ENCODE assay signal across 17 mouse cellular contexts in genomic region chr2:32218541-32219334, GRCm38 (mm10). TPM values are rescaled to one million over a fixed set of nuclear protein-coding genes. Genes with fewer than 3 reads are reported as not detected.
A peak's percentile ranks its signal among the peaks of the same experiment; 100 is the strongest.
DNase-seq lines count a peak whose midpoint lies in the region; TF ChIP-seq lines count a peak whose summit lies in the region.
"Had no signal": no experiment of that assay in that cellular context is flagged by ENCODE, and none has a peak within 500 bp of the region (broad histone marks: within the 10 kb centered on the region; RNA-seq: fewer than 3 reads in every experiment).

No protein-coding gene starts in this region.

- no peak overlapping the region for H3K27ac ChIP-seq in heart, embryonic 10.5 days
- H3K27ac ChIP-seq in liver, adult 2 months (replicated peaks; ENCODE audit: insufficient read depth, low read depth, low read length) = no peak overlapping the region
- H3K27ac ChIP-seq: embryonic facial prominence, embryonic 13.5 days; forebrain, embryonic 10.5 days; hindbrain, postnatal 0 days; midbrain, embryonic 12.5 days; stomach, embryonic 15.5 days had no signal

- DNase-seq in cerebellum, adult 11-12 months = peak; percentile 27
- no peak for DNase-seq in cerebellum, postnatal 4 days (ENCODE audit: low spot score in 2 of 2)
- peak; percentile 26 to 69 for DNase-seq in heart, adult 18-20 months
- DNase-seq in heart, embryonic 10.5 days (ENCODE audit: low spot score) = no peak
- DNase-seq in liver, adult 2 months (ENCODE audit: extremely low read depth, low read depth, low spot score) = peak; percentile 10
- DNase-seq in liver = no peak
- peak; percentile 82 to 84 for DNase-seq in kidney, postnatal 36 days
- no peak for DNase-seq in gastrocnemius, postnatal 4 days (ENCODE audit: low spot score in 2 of 2)
- DNase-seq: lung, adult 18-20 months; lung, postnatal 36 days; right cerebral cortex, adult 18-20 months had no signal

- no peaks in the 10 kb centered on the region for H3K4me1 ChIP-seq in heart, embryonic 10.5 days
- H3K4me1 ChIP-seq in liver, adult 2 months (ENCODE audit: control insufficient read depth, insufficient read depth, low read length) = no peaks in the 10 kb centered on the region
- H3K4me1 ChIP-seq: embryonic facial prominence, embryonic 13.5 days; forebrain, embryonic 10.5 days; midbrain, embryonic 12.5 days; stomach, embryonic 15.5 days had no signal

- H3K27me3 ChIP-seq in heart, embryonic 10.5 days (ENCODE audit: insufficient read depth, poor library complexity, severe bottlenecking) = no peaks in the 10 kb centered on the region
- no peaks in the 10 kb centered on the region for H3K27me3 ChIP-seq in liver, adult 2 months (ENCODE audit: control insufficient read depth, insufficient read depth, low read length)
- H3K27me3 ChIP-seq: embryonic facial prominence, embryonic 13.5 days; midbrain, embryonic 12.5 days; stomach, embryonic 15.5 days had no signal

- WGBS in heart, embryonic 10.5 days = 83% methylated on average over 11 of the region's 11 CpGs
- WGBS in liver, adult 2 months = 88% methylated on average over 11 of the region's 11 CpGs

- no peaks in the 10 kb centered on the region for H3K9me3 ChIP-seq in heart, embryonic 10.5 days
- H3K9me3 ChIP-seq: embryonic facial prominence, embryonic 13.5 days; forebrain, embryonic 10.5 days; G1E; midbrain, embryonic 12.5 days; stomach, embryonic 15.5 days had no signal

- H3K9ac ChIP-seq in liver, adult 2 months (ENCODE audit: low read depth, low read length) = no peak overlapping the region
- H3K9ac ChIP-seq: embryonic facial prominence, embryonic 13.5 days; midbrain, embryonic 12.5 days; stomach, embryonic 15.5 days had no signal

- no peak for TF ChIP-seq CTCF in liver, adult 2 months (IDR thresholded peaks at IDR 0.05; ENCODE audit: low read depth, low read length)

- no peak for TF ChIP-seq POLR2A in liver, adult 2 months (IDR thresholded peaks at IDR 0.05; ENCODE audit: extremely low read depth, insufficient read depth, low read length)

- peaks cover 100% of the 10 kb centered on the region for H3K36me3 ChIP-seq in heart, embryonic 10.5 days
- H3K36me3 ChIP-seq in liver, adult 2 months (ENCODE audit: control insufficient read depth, insufficient read depth, low read length) = peaks cover 31% of the 10 kb centered on the region; the same call in 1 of the 2 replicates

- no peaks in the 10 kb centered on the region for H3K79me2 ChIP-seq in liver, adult 2 months (ENCODE audit: control insufficient read depth, insufficient read depth, low read length)

- no peak overlapping the region for H3K4me3 ChIP-seq in heart, embryonic 10.5 days
- H3K4me3 ChIP-seq in liver, adult 2 months (ENCODE audit: insufficient read depth, low read depth, low read length) = no peak overlapping the region
- H3K4me3 ChIP-seq: embryonic facial prominence, embryonic 13.5 days; forebrain, embryonic 10.5 days; midbrain, embryonic 12.5 days; stomach, embryonic 15.5 days had no signal

RNA-seq across cellular contexts. Expression of gene Pomt1, which starts 17.7 kb away (rescaled TPM):
- total RNA-seq in heart, adult 18-20 months (2021) = 10 to 100 TPM; 13.7 to 17.8 TPM
- 18.8 and 24.2 TPM in 2 replicates for polyA plus RNA-seq in heart, embryonic 10.5 days (2016; fragmentation: Nextera tagmentation; extraction: Ambion mirVana)
- 10.9 and 11.9 TPM in 2 replicates for total RNA-seq in liver, adult 2 months (2014; rRNA removed)
- polyA plus RNA-seq in liver, adult 2 months (2012; rRNA removed) = 19.5 and 21.5 TPM in 2 replicates
- total RNA-seq in gastrocnemius, postnatal 4 days (2021) = 10 to 100 TPM; 15.8 to 17.5 TPM

RNA-seq across cellular contexts. Expression of gene Uck1, which starts 41.2 kb away (rescaled TPM):
- 10 to 100 TPM; 20.3 to 26.7 TPM for total RNA-seq in heart, adult 18-20 months (2021)
- polyA plus RNA-seq in heart, embryonic 10.5 days (2016; fragmentation: Nextera tagmentation; extraction: Ambion mirVana) = 63.1 and 65.8 TPM in 2 replicates
- total RNA-seq in liver, adult 2 months (2014; rRNA removed) = 27.5 and 36.7 TPM in 2 replicates
- 66.1 and 96.7 TPM in 2 replicates for polyA plus RNA-seq in liver, adult 2 months (2012; rRNA removed)
- total RNA-seq in gastrocnemius, postnatal 4 days (2021) = 10 to 100 TPM; 24.5 to 27.2 TPM

Comparison
In these comparisons a context has a peak if more than half of its experiments do, and no peak if none do; other contexts are left out.
1. DNase-seq: peak in cerebellum, adult 11-12 months (single experiment), heart, adult 18-20 months (2 of 2), liver, adult 2 months (single experiment) and kidney, postnatal 36 days (2 of 2); none in cerebellum, postnatal 4 days (0 of 2), heart, embryonic 10.5 days (single experiment), liver (single experiment) and gastrocnemius, postnatal 4 days (0 of 2).